Mouse (Mus musculus) heart, adult 2 months (tissue): ENCODE data around the gene Cnnm1. TPM values are rescaled to one million over a fixed set of nuclear protein-coding genes. Genes with fewer than 3 reads are reported as not detected.

Source experiments
- DNase-seq, 2 experiments: peaks; one replicate each; pipeline ENCODE4 v3.0.0; 2021
- H3K27ac ChIP-seq: fragments of 200-600 bp; 2 replicates; pipeline ENCODE4 v1.8.1; 2022
- H3K27me3 ChIP-seq: fragments of 200-500 bp; 2 replicates; pipeline ENCODE4 v1.6.1; 2012; ENCODE audit warnings: mild to moderate bottlenecking, low read length, inconsistent platforms, mixed read lengths; ENCODE audit not compliant: control insufficient read depth, insufficient read depth
- H3K36me3 ChIP-seq: fragments of 200-500 bp; 2 replicates; pipeline ENCODE4 v1.6.1; 2012; ENCODE audit warnings: low read length, inconsistent platforms; ENCODE audit not compliant: control insufficient read depth, insufficient read depth
- H3K4me1 ChIP-seq: fragments of 200-500 bp; 2 replicates; pipeline ENCODE4 v1.6.1; 2011; ENCODE audit warnings: low read length; ENCODE audit not compliant: control insufficient read depth, insufficient read depth
- H3K4me3 ChIP-seq: fragments of 200-600 bp; 2 replicates; pipeline ENCODE4 v1.8.1; 2022
- H3K79me2 ChIP-seq: fragments of 200-500 bp; replicated peaks from 2 replicates; pipeline ENCODE4 v1.6.1; 2012; ENCODE audit warnings: mild to moderate bottlenecking, inconsistent platforms, low read length, moderate library complexity, mixed read lengths; ENCODE audit not compliant: control insufficient read depth, insufficient read depth
- H3K9ac ChIP-seq: fragments of 200-500 bp; 2 replicates; pipeline ENCODE4 v1.6.1; 2012; ENCODE audit warnings: low read depth, mild to moderate bottlenecking, control low read depth, inconsistent platforms, low read length, mixed read lengths
- CTCF ChIP-seq: fragments of 200-600 bp; IDR thresholded peaks from 2 replicates; pipeline ENCODE4 v1.8.1; 2022; ENCODE audit warnings: antibody characterized with exemption, mild to moderate bottlenecking, moderate library complexity
- EP300 ChIP-seq: fragments of 200-500 bp; IDR thresholded peaks from 2 replicates; pipeline ENCODE4 v1.6.1; 2011; ENCODE audit warnings: low read depth, low read length, control low read depth; ENCODE audit not compliant: insufficient read depth
- POLR2A ChIP-seq: fragments of 200-500 bp; IDR thresholded peaks from 2 replicates; pipeline ENCODE4 v1.6.1; 2011; ENCODE audit warnings: mild to moderate bottlenecking, low read depth, low read length, control low read depth; ENCODE audit not compliant: insufficient read depth
- WGBS: fragments of 180-500 bp; shearing (Covaris S2); methylation state at CpG from one replicate; pipeline ENCODE4 v1.1.7; 2018; 5-methylcytosine and 5-hydroxymethylcytosine counted together
- intact Hi-C: fragments of 180-260 bp; cut with DNase I; formaldehyde crosslinking; loops from one replicate; pipeline ENCODE4 v1.15.1; 2025
- polyA plus RNA-seq: library from polyadenylated mRNA; depleted of rRNA; stranded (reverse); fragments of >200 nt; gene quantifications from 2 replicates; pipeline ENCODE4 v1.2.3, GENCODE M21; 2012
- total RNA-seq, 2 experiments: library from RNA; stranded (reverse); gene quantifications; 2 replicates each; pipeline ENCODE4 v1.2.3; 2021

Cnnm1 gene
- total and polyA plus RNA-seq, 3 experiments = 0.04 to 0.05 (median 0.05) TPM

DNA sequence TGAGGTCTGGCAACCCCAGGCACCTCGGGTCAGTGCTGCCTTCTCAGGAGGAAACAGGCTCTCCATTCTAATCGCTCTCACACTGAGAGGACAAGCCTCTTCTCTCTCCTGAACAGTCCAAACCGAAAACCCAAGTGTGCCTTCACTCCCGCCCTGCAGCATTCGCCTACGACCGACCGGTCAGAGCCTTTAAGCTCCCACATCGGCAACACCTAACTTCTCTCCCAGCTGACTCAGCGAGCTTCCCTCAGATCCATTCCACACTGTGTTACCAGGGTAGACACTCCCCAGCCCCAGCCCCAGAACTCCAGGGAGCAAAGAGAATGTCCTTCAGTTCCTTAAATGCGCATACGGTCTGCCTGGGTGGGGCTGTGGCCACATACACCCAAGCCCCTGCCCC, 65.2 kb downstream of the Cnnm1 start:
- Histone ChIP-seq H3K9ac (no peak overlapping the region), H3K4me3 (no peak overlapping the region), H3K27me3 (no peaks in the 10 kb centered on the region), H3K79me2 (0 out of 2 replicates have a peak, but pooled peaks cover 2% of the 10 kb centered on the region), H3K36me3 (peaks cover 2% of the 10 kb centered on the region; the same call in 1 of the 2 replicates), H3K4me1 (no peaks in the 10 kb centered on the region), H3K27ac (no peak overlapping the region)
- TF ChIP-seq CTCF (no peak), POLR2A (no peak), EP300 (no peak)
- no peak for DNase-seq
- WGBS = 83% methylated on average over 12 of the region's 12 CpGs
- intact Hi-C loops = no loop called here

DNA sequence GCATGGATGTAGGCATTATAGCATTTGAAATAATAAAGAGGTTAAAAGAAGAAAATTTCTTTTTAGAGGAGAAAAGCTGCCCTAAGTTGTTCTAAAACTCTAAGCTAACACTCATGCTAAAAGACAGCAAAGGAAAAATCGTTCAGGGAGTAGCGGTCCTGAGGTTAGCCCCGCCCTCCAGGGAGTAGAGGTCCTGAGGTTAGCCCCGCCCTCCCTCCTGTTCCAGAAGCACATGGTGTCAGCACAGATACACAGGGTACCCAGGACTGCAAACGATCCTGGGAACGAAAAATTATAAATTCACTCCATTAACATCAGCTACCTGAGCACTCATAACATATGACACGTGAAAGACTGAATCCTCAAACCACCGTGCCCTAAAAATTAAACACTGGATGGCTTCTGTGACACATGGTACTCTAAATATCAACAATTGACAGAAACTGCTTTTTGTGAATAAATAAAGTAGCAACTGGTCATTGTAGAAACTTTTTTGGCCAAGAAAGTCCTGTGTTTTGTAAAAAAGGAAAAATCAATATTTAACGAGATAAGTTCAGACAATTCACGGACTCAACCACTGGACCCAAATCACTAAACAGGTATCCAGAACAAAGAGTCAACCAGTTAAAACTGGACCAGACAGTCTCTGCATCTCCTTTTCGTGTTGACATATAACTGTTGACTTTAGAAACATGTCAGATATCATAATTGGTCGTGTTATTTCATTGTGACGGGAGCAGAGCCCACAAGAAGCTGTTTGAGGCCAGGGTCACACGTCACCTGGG, 70.4 kb downstream of the Cnnm1 start:
- intact Hi-C loops = no loop called here
- H3K27me3 ChIP-seq = no peaks in the 10 kb centered on the region
- no peak overlapping the region for H3K27ac ChIP-seq
- WGBS = 78% methylated on average over 14 of the region's 14 CpGs
- H3K9ac ChIP-seq = no peak overlapping the region
- H3K79me2 ChIP-seq = 0 out of 2 replicates have a peak, but pooled peaks cover 2% of the 10 kb centered on the region
- H3K36me3 ChIP-seq = peaks cover 15% of the 10 kb centered on the region
- peaks cover 9% of the 10 kb centered on the region for H3K4me1 ChIP-seq
- no peak overlapping the region for H3K4me3 ChIP-seq
- TF ChIP-seq EP300 (no peak), POLR2A (no peak), CTCF (no peak)
- no peak for DNase-seq

DNA sequence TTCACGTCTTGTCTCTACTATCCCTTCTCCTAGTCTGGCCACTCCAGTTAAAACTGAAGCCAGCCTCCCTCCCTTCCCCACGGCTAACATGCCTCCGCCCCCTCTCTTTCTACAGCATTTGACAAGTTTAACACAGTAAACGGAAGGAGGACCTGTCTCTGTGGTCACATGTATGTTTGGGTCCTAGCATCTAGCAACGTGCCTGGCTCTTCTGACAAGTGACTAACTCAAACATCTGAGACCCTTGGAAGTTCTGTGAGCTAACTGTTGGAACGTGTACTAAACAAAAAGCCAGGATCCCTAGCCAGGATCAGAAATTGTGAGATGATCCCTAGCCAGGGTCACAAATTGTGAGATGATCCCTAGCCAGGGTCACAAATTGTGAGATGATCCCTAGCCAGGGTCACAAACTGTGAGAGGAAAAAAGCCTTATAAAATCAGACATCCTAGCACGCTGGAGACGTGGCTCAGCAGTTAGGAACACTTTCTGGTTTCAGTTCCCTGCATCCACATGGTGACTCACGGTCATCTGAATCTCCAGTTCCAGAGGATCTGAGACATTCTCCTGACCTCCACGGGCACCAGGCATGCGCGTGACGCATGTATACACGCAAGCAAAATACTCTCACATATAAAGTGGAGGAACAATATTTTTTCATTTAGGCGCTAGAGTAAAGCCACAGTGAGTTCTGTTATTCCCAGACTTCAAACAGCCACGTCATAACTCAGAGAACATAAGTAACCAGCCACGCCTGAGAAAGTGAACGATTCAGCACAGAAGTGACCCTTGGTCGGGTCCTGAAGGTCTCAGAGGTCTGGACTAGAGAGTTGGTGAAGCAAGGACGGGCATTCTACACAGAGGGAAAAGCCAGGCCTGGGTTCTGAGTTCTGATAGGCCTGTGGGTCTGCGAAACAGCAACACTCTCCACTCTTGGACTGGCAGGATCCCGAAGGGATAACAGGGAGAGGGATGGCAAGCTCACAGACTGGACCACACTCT, 71.7 kb downstream of the Cnnm1 start:
- H3K4me3 ChIP-seq = no peak overlapping the region
- DNase-seq = peak in 1 of 2 experiments; percentile 47
- H3K79me2 ChIP-seq = 0 out of 2 replicates have a peak, but pooled peaks cover under 1% of the 10 kb centered on the region
- intact Hi-C loops = no loop called here
- TF ChIP-seq EP300 (no peak; the same call in 1 of the 2 replicates), CTCF (no peak), POLR2A (no peak)
- 63% methylated on average over 22 of the region's 22 CpGs for WGBS
- H3K4me1 ChIP-seq = peaks cover 16% of the 10 kb centered on the region
- H3K36me3 ChIP-seq = peaks cover 15% of the 10 kb centered on the region
- peak overlapping the region; percentile 36 for H3K27ac ChIP-seq
- no peaks in the 10 kb centered on the region for H3K27me3 ChIP-seq
- peak overlapping the region; percentile 8; the same call in 1 of the 2 replicates for H3K9ac ChIP-seq

DNA sequence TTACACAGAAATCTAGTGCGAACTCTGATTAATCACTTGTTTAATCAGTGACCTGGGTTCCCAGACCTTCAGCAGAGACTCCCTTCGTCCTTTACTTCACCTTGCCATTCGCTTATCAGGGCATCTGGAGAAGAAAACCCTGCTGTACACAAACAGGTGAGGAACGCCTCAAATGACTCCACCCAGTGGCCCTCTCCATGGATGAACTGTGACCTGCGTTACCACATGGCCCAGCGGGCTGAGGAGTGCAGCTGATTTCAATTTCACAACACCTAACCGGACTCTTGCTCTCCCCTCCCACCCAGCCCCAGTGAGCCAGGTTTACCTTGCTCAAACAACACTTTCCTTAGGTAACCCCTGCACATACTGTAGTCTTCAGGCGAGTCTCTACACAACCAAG, 73.6 kb downstream of the Cnnm1 start:
- no peak for TF ChIP-seq CTCF
- TF ChIP-seq POLR2A = no peak
- TF ChIP-seq EP300 = no peak
- Histone ChIP-seq H3K9ac (no peak overlapping the region), H3K79me2 (no peaks in the 10 kb centered on the region), H3K27ac (no peak overlapping the region), H3K27me3 (no peaks in the 10 kb centered on the region), H3K36me3 (peaks cover 17% of the 10 kb centered on the region), H3K4me1 (peaks cover 17% of the 10 kb centered on the region), H3K4me3 (no peak overlapping the region)
- 78% methylated on average over 8 of the region's 8 CpGs for WGBS
- no peak for DNase-seq
- intact Hi-C loops = no loop called here

DNA sequence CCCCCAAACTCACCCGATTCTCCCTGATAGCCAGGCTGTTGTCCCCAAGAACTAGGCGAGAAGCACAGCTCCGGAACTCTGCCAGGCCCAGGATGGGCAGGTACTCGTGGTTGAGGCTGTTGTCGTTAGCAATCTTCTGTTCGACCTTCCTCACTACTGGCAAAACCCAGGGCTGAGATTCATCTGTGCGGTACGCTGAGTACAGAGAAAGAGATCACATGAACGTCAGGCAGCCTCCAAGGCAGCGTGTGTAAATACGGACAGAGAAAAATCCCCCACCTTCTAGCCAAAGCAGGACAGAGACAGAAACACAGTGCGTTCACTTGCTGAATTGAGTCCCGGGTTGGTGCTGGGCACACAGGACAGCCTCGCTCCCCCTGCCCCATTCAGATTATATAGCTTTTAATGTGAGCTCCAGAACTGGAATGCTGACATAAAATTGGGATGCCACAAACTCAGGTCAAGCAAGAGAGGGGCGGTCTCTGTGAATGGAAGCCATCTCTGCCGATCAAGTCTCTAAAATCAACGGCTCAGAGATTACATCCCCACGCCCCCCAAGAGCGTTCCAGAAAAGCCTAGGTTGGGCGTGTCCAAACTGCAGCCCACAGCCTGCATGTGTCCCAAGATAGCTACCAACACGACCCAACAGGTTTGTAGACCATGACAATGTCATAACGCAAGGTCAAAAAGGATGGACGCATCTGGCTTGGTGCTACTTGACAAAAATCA, 75.6 kb downstream of the Cnnm1 start:
- no peak overlapping the region for H3K4me3 ChIP-seq
- DNase-seq = no peak
- 69% methylated on average over 23 of the region's 23 CpGs for WGBS
- TF ChIP-seq POLR2A (no peak), EP300 (peak; percentile 47; the same call in 1 of the 2 replicates), CTCF (no peak)
- H3K79me2 ChIP-seq = no peaks in the 10 kb centered on the region
- intact Hi-C loops = no loop called here
- H3K4me1 ChIP-seq = peaks cover 18% of the 10 kb centered on the region
- H3K9ac ChIP-seq = no peak overlapping the region
- H3K36me3 ChIP-seq = peaks cover 13% of the 10 kb centered on the region
- H3K27ac ChIP-seq = peak overlapping the region; percentile 62
- no peaks in the 10 kb centered on the region for H3K27me3 ChIP-seq
